Mouse (Mus musculus): ENCODE data around the gene Farp1. TPM values are rescaled to one million over a fixed set of nuclear protein-coding genes. Genes with fewer than 3 reads are reported as not detected.

Farp1 gene
- total RNA-seq, 2 experiments from 2014 or later: 1.9 TPM; not detected in 1

DNA sequence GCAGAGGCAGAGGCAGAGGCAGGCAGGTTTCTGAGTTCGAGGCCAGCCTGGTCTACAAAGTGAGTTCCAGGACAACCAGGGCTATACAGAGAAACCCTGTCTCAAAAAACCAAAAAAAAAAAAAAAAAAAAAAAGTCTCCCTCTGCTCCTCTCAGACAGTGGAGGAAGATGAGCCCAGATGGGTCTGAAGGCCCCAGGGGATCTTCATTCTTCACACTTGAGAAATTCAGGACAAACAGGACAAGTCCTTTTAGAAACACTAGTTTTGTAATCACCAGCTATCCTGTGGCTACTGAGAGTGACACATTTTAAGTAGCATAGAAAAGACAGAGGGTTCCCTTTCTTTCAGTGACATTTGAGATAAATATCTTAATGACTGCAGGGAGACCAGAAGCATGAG, 95.4 kb downstream of the Farp1 start:
- ATAC-seq (replicated peaks; ENCODE audit: poor library complexity, severe bottlenecking): 0 out of 2 replicates have a peak, but pooled peaks have one; percentile 14

DNA sequence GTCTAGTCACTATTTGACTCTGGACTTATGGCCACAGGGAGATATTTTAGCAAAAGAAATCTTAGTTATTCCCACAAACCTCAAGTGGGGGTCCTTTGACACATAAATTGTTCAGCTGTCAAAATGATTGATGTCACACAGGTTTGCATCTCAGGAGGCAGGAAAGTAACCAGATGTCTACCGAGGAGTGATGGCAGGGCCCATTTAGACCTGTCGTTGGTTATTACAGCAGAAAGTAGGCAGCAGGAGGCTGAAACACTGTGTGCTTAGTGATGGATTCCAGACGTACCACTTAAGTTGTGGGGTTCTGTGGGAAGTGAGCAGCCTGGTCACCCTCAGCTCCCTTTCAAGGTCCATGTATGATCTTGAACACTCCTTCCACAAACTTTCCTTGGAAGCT, 99.4 kb downstream of the Farp1 start:
- no peak for ATAC-seq (replicated peaks; ENCODE audit: poor library complexity, severe bottlenecking)

DNA sequence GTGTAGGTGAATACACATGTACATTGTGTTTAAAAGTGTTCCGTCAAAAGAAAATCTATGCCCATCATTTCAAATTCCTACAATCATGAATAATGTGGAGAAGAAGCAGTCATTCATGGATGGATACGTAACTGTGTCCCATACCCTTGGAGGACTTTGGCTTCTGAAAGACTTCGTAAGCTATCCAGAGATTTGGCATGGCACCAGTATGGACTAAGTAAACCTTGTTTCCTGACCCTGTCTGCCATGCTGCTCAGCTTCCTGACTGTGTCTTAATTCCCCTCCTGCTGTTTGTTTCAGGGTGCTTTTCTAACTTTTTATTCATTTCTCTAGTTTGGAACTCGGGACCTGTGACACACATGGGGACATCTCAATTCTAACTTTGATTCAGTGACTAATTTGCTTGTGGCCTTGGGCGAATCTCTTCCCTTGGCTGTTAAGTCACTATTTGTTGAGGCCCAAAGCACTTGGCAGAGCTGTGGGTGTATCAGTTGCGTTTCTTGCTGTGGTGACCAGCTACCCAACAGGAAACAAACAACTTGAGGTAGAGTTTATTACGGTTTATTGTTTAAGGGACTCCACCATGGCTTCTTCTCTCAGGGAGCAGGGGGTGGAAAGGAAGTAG, 108.9 kb downstream of the Farp1 start:
- ATAC-seq (replicated peaks; ENCODE audit: poor library complexity, severe bottlenecking): no peak

DNA sequence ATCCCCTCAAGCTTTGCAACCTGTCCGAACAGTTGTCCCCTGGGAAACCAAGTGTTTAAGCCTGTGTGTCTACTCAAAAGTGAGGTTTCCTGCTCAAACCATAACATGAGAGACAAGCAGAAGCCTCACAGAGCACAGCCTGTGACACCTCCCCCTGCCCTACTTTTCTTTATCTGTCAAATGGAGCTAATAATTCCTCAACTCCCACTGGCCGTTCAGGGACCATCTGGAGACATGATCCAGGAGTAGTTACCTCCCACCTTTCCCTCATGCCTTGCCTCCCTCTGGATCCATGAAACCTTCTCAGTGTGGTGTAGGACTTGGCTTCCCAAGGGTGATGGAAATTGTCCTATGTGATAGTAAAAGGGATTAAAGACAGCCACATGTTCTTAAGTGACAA, 109.5 kb downstream of the Farp1 start:
- ATAC-seq (replicated peaks; ENCODE audit: poor library complexity, severe bottlenecking): no peak

DNA sequence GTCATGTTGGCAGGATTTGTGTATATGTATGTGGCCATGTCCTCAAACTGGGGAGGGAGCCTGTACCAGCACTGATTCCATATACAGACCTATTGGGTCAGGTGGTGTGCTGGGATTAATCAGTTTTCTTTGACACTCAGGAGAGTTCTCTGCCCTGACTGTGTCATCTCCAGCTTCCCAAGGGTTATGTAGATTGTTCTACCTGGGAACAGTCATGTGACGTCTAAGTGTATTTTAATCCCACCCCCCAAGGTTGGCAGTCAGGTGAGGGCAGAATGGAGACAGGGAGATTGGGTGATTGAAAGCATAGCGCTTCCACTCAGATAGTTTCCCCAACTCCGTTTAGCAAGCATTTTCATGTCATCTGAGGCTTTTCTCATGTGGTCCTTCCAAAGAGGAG, 110.3 kb downstream of the Farp1 start:
- no peak for ATAC-seq (replicated peaks; ENCODE audit: poor library complexity, severe bottlenecking)

DNA sequence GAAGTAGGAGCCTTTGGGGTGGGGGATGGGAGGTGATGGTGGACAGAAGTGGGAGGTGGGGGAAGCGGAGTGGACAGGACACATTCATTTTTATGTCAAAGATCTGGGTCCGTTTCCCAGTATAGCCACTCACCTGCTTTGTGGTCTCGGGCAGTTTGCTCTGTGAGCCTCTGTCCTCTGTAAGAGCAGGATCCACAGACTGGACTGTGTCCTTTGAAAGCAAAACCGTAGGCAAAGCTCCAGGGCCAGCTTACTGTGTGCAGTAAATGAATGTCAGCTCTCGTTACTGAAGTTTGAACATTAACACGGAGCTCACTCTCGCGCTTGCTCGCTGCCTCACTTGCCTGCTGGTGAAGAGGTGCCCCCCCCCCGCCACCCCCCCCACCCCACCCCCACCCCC, 110.7 kb downstream of the Farp1 start:
- no peak for ATAC-seq (replicated peaks; ENCODE audit: poor library complexity, severe bottlenecking)

DNA sequence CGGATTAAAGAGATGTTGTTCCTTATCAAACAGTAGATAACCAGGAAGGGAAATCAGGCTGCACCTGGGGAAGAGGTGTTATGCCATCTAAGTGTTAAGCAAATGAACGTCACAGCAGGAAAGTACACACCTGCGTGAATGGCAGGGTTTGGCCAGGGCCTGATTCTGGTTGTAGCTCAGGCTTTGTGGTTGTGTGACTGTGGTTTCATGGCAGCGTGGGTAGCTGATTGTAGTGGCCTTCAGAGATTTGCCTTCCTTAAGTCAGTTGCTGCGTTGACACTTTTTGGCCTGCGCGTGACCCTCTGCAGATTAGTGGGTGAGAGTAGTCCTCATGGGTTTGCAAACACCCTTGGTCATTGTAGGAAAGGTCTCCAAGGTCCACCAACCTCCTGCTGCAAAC, 111.2 kb downstream of the Farp1 start:
- no peak for ATAC-seq (replicated peaks; ENCODE audit: poor library complexity, severe bottlenecking)

DNA sequence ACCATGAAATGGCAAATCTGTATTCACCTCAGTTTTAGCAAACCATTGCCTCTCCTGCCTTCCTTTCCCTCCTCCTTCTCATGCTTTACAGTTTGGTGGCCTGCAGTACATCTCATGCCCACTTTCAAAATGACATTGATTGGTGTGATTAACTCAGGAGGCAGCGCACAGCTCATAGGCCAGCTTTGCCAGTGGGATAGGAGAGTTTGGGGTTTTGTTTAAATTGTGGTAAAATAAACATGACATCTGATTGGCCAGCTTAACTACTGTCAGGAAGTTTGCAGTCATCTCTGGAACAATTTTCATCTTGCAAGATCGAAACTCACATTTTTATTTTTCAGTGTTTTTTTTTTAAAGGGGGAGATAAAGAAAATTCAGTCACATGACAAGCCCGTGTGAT, 112.0 kb downstream of the Farp1 start:
- no peak for ATAC-seq (replicated peaks; ENCODE audit: poor library complexity, severe bottlenecking)

DNA sequence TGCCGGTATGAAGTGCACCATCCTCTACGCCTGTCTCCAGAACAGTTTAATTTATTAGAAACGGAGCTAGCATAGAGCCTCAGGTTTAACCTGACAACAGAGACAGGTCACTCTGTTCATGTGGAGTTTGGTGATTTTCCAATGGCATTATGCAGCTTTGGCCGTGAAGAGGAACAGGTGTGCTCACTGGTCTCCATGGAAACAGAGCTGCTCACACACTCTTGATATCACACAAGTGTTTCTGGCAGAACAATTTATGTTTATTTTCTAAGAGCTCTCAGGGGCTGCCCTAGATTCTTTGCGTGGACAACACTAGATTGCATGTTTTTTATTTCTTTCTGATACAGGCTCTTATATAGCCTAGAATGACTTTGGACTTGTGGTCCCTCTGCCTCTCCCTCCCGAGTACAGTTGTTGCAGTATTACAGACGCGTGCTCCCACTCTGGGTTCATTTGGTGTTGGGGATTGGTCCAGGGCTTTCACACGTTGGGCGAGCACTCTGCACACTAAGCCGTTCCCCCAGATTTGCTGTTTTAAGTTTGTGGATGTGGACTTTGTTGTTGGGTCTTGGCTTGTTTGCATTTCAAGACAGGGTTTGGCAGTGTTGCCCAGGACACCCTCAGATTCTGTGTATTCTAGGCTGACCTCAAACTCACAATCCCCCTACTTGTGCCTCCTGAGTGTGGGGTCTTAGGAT, 113.2 kb downstream of the Farp1 start:
- no peak for ATAC-seq (replicated peaks; ENCODE audit: poor library complexity, severe bottlenecking)

DNA sequence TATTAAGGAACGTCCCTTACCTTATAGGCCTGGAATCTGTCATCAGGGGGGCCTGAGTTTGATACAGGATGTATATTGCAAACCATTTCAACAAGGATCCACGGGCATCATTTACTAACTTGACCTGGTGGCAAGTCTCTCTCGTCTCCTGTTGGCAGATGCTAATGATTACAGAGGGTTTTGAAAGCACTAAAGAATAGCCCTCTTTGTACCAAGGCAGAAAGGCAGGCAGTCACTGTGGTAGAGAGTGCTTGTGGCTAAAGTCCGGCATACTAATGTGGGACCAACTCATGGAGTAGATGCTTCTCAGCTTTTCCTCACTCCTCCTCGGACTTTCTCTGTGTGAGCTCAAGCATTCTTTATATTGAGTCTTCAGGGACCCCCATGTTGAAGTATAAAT, 115.0 kb downstream of the Farp1 start:
- no peak for ATAC-seq (replicated peaks; ENCODE audit: poor library complexity, severe bottlenecking)

DNA sequence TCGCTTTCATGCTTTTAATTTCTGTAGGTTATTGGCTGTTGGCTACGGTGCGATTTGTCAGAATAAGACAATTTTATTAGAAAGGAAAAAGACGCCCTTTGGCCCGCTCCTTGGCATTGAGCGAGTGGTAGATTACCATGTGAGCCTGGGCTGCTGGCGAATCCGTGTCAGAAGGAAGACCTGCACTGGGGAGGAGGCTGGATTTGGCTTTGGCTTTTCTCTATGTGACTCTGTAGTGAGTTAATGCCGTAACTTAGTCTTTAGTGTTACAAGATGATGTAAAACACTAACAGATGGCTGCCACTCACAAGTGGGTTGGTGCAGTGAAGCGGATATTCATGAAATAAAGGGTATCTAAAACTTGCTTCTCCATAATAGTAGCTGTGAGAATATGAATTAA, 116.8 kb downstream of the Farp1 start:
- no peak for ATAC-seq (replicated peaks; ENCODE audit: poor library complexity, severe bottlenecking)

DNA sequence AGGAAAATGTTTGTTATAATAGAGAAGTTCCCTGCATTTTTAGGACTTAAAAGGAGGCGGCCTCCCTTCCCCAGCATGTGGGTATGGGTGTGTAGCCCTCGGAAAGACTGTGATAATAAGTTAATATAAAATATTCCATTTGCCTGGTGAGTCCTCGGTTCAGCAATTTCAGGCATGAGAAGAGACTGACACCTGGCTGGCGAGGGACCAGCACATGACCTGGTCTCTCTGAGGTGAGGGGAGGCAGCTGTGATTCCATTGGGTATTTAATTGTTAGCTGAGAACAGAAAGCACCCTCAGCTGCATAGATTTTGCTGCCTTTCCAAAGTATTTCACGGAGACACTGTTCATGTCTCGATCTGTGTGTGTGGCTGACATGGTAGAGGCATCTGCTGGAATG, 117.8 kb downstream of the Farp1 start:
- ATAC-seq (replicated peaks; ENCODE audit: poor library complexity, severe bottlenecking): no peak

DNA sequence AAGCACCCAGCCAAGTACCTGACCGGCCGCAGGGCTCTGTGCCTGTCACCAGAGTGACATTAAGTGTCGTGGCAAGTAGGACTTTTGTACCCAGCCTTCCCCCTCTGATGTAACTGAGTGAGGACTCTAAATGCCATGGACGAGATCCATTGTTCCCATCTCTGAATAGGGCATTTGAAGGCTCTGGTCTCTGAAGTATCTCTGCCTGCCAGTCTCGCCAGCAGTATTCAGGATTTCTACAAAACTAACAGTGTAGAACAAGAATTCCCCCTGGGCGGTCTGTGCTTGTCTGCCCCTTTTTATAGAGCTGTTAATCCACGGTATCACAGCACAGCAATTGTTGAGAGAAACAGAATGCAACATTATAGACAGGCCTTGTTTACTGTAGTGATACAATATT, 118.3 kb downstream of the Farp1 start:
- no peak for ATAC-seq (replicated peaks; ENCODE audit: poor library complexity, severe bottlenecking)

DNA sequence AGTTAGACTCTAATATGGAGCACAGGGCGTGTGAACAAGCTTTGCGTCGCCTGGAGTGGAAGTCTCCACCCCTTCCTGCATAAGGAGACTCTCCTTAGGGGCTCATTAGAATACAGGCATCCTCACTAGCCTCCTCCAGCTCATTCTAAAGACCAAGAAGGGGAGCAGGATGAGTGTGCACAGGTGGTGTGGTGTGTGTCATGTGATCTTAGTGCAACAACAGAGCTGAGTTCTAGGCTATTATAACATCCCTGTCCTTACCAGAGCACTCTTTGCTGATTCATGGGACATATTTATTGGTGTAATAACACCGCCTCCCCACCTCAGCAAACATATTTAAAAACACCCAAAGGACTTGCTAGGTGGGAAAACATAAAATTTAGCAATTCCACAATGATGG, 120.2 kb downstream of the Farp1 start:
- ATAC-seq (replicated peaks; ENCODE audit: poor library complexity, severe bottlenecking): no peak

DNA sequence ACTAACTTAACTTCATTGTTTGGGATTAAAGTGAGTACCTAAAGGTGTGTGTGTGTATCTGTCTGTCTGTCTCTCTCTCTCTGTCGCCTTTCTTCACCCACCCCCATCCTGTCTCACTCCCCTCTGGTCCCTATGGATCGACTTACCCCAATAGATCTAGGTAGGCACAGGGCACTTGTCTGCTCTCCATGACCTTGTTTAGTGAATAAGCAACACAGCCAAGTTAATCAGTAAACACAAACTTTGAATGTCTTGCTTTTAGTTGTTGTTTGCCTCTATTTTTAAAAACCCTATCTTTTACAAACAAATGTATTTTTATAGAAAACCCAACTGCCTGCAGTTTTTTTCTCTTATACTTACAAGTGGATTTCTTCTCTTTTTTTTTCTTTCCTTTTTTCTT, 123.6 kb downstream of the Farp1 start:
- ATAC-seq (replicated peaks; ENCODE audit: poor library complexity, severe bottlenecking): no peak

DNA sequence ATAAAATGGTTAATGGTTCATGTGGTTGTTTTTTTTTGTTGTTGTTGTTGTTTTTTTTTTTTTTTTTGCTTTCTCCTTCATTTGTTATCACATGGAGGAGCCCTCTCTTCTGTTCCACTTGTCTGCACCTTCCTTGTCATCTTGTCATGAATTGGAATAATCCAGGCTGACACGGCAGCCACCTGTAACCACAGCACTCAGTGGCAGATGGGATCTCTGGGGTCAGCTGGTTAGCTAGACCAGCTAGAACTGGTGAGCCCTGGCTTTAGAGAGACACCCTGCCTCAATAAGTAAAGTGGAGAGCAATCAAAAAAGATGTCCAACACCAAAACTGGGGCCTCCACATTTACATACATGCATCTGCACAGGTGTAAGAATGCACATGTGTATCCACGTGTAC, 127.8 kb downstream of the Farp1 start:
- no peak for ATAC-seq (replicated peaks; ENCODE audit: poor library complexity, severe bottlenecking)

DNA sequence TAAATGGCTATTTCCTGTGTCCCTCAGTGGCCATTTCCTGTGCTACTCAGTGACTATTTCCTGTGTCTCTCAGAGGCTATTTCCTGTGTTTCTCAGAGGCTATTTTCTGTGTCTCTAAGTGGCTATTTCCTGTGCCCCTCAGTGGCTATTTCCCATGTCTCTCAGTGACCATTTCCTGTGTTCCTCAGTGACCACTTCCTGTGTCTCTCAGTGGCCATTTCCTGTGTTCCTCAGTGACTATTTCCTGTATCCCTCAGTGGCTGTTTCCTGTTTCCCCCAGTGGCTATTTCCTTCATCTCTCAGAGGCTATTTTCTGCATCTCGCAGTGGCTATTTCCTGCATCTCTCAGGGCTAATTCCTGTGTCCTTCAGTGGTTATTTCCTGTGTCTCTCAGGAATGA, 129.9 kb downstream of the Farp1 start:
- peak; percentile 69 for ATAC-seq (replicated peaks; ENCODE audit: poor library complexity, severe bottlenecking)

DNA sequence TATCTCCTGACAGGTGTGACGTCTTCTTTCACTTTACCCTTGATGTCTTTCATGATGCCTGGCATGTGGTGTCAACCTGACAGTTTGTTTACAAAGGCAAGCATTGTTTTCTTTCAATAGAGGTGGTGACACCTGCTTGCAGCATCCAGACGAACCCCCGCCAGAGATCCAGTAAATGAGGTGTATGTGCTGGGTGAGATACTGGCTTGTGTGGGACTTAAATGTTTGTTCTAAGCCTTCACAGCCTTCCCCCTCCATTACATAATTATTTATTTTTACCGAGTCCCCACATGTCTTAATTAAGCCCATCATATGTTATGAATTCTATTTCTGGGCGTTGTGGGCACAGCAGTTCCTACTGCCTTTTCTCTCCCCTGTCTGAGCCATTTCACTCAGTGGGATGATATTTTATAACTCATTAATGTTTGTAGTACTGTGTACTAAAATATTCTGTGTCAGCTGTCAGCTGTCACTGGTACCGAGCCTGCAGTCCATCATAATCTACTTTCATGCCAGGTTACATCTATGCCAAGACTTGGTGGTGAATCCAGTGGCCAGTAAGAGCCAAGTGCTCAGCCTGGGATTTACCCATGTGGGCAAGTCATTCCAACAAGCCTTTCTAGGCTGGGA, 130.5 kb downstream of the Farp1 start:
- no peak for ATAC-seq (replicated peaks; ENCODE audit: poor library complexity, severe bottlenecking)

DNA sequence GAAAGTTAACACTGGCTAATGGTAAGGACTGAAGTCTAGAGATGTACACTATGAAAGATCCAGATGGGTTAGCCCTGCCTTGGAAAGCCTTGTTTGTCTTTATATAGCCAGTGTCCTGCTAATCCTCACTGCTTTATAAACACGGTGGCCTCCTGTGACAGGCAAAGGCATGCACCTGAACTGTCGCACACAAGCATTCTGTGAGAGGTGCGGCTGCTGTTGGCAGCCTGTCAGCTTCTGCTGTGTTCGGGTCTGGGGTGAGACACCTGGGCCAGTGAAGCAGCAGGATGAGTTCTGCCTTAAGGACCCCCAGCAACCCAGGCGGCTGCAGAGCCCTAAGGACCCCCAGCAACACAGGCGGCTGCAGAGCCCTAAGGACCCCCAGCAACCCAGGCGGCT, 131.0 kb downstream of the Farp1 start:
- no peak for ATAC-seq (replicated peaks; ENCODE audit: poor library complexity, severe bottlenecking)

DNA sequence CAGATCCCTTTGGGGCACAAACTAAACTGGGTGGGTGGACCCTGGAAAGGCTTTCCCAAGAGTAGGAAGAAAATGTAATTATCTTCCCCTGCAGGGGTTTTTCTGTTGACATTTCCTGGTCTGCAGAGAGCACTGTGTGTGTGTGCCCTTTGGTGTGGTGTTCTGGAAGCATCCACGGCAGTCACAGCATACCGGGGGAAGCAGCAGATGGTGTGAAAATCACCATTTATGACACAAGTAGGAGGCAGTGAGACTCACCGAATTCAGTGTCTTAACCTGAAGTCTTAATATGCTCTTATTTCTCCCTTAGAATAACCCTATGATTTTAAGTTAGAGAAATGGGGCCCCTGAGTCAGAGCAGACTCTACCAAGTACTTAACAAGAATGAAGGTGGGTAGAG, 133.7 kb downstream of the Farp1 start:
- no peak for ATAC-seq (replicated peaks; ENCODE audit: poor library complexity, severe bottlenecking)

DNA sequence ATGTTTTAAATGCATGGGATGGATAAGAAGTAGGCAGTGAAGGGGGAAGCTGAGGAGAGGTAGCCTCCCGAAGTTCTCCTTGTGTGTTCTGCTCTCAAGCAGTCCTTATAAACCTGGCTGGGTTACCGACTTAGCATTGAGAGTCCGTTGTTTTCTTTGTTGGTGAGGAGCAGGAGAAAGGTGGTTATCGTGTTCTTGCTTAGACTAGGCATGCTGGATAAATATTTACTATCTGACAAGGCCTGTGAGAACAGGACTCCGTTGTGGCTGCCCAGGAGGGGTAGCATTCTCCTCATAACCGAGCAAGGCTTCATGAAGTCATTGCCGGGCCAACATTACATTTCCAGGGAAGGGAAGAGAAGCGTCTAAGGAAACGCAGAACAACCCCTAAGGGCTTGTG, 135.3 kb downstream of the Farp1 start:
- ATAC-seq (replicated peaks; ENCODE audit: poor library complexity, severe bottlenecking): no peak

Data from granulocyte monocyte progenitor cell, adult 5-6 weeks (primary cell).